Mouse (Mus musculus) liver, postnatal 0 days (tissue): ENCODE data around the gene Akr1d1. TPM values are rescaled to one million over a fixed set of nuclear protein-coding genes. Genes with fewer than 3 reads are reported as not detected.

ENCODE experiments used
- ATAC-seq: fragments of 200-750 bp; cut with Nextera tagmentation; 2 replicates; pipeline ENCODE4 v1.8.0; 2017; ENCODE audit warnings: mild to moderate bottlenecking, moderate library complexity
- DNase-seq: peaks from one replicate; pipeline ENCODE4 v3.0.0-alpha.2; 2016
- H3K27ac ChIP-seq: fragments of 300-500 bp; sonication (generic); 2 replicates; pipeline ENCODE4 v1.5.1; 2014; ENCODE audit warnings: antibody characterized with exemption, moderate library complexity, mild to moderate bottlenecking, low read depth
- H3K27me3 ChIP-seq: fragments of 300-500 bp; sonication (generic); 2 replicates; pipeline ENCODE4 v1.6.1; 2014; ENCODE audit warnings: low read length, control low read depth, mixed read lengths; ENCODE audit not compliant: insufficient read depth
- H3K36me3 ChIP-seq: fragments of 300-500 bp; sonication (generic); replicated peaks from 2 replicates; pipeline ENCODE4 v1.6.1; 2014; ENCODE audit warnings: mild to moderate bottlenecking, control low read depth, low read length, moderate library complexity, mixed read lengths; ENCODE audit not compliant: insufficient read depth
- H3K4me1 ChIP-seq: fragments of 300-500 bp; sonication (generic); 2 replicates; pipeline ENCODE4 v1.6.1; 2014; ENCODE audit warnings: antibody characterized with exemption, mild to moderate bottlenecking, control low read depth; ENCODE audit not compliant: insufficient read depth
- H3K4me2 ChIP-seq: fragments of 300-500 bp; sonication (generic); 2 replicates; pipeline ENCODE4 v1.6.1; 2014; ENCODE audit warnings: low read depth, mild to moderate bottlenecking, low read length, moderate library complexity, mixed read lengths
- H3K4me3 ChIP-seq: fragments of 300-500 bp; sonication (generic); 2 replicates; pipeline ENCODE4 v1.5.1; 2014; ENCODE audit warnings: low read depth, low read length
- H3K9ac ChIP-seq: fragments of 300-500 bp; sonication (generic); replicated peaks from 2 replicates; pipeline ENCODE4 v1.6.1; 2014; ENCODE audit warnings: mild to moderate bottlenecking, moderate library complexity
- H3K9me3 ChIP-seq: fragments of 300-500 bp; sonication (generic); 2 replicates; pipeline ENCODE4 v1.6.1; 2016; ENCODE audit warnings: mild to moderate bottlenecking, control low read depth, low read length, mixed read lengths
- CTCF ChIP-seq: sonication (generic); IDR thresholded peaks from 2 replicates; pipeline ENCODE4 v1.5.1; 2016; ENCODE audit warnings: antibody characterized with exemption, low read depth
- EP300 ChIP-seq: IDR thresholded peaks from 2 replicates; pipeline ENCODE4 v1.6.1; 2016; ENCODE audit warnings: antibody characterized with exemption, low read depth, mild to moderate bottlenecking
- WGBS: fragments of 180-500 bp; shearing (Covaris S2); extraction: QIAGEN DNeasy Blood & Tissue Kit; methylation state at CpG from one replicate; pipeline ENCODE4 v1.1.7; 2014; ENCODE audit not compliant: insufficient replicate concordance; 5-methylcytosine and 5-hydroxymethylcytosine counted together
- polyA plus RNA-seq: library from polyadenylated mRNA; unstranded; fragments of >200 nt; fragmentation: Nextera tagmentation; extraction: Ambion mirVana; gene quantifications from 2 replicates; pipeline ENCODE4 v1.2.1, GENCODE M21; 2015

Gene Akr1d1
- polyA plus RNA-seq, 1 experiment from 2014 or later, result 74.3 TPM

- Histone ChIP-seq H3K4me3 (no peak overlapping the region), H3K9me3 (no peaks in the 10 kb centered on the region), H3K36me3 (no peaks in the 10 kb centered on the region), H3K9ac (no peak overlapping the region), H3K27me3 (no peaks in the 10 kb centered on the region), H3K4me2 (no peak overlapping the region), H3K4me1 (0 out of 2 replicates have a peak, but pooled peaks cover 5% of the 10 kb centered on the region), H3K27ac (0 out of 2 replicates have a peak overlapping the region, but pooled peaks have one; percentile 44)
- 73% methylated on average over 4 of the region's 4 CpGs for WGBS
- TF ChIP-seq EP300 (peak; percentile 50; the same call in 1 of the 2 replicates), CTCF (no peak)
- ATAC-seq, result peak; percentile 85
- DNase-seq, result no peak
Measured at GRCm38 (mm10) chr6:37604178-37604883, 74.4 kb downstream of the Akr1d1 start.

GRCm38 (mm10) chr6:37604884-37605269 is 74.9 kb downstream of the Akr1d1 start:
- TF ChIP-seq EP300 (0 out of 2 replicates have a peak, but pooled peaks have one; percentile 0), CTCF (no peak)
- Histone ChIP-seq H3K27ac (no peak overlapping the region), H3K27me3 (no peaks in the 10 kb centered on the region), H3K4me1 (0 out of 2 replicates have a peak, but pooled peaks cover 5% of the 10 kb centered on the region), H3K36me3 (no peaks in the 10 kb centered on the region), H3K9ac (no peak overlapping the region), H3K9me3 (no peaks in the 10 kb centered on the region), H3K4me3 (no peak overlapping the region), H3K4me2 (no peak overlapping the region)
- ATAC-seq (no peak), DNase-seq (no peak)
- WGBS, result 49% methylated on average over 5 of the region's 5 CpGs

GRCm38 (mm10) chr6:37607511-37608289 is 77.7 kb downstream of the Akr1d1 start:
- Histone ChIP-seq H3K27ac (no peak overlapping the region), H3K4me3 (no peak overlapping the region), H3K9ac (no peak overlapping the region), H3K4me2 (no peak overlapping the region), H3K9me3 (no peaks in the 10 kb centered on the region), H3K36me3 (no peaks in the 10 kb centered on the region), H3K4me1 (0 out of 2 replicates have a peak, but pooled peaks cover 5% of the 10 kb centered on the region), H3K27me3 (no peaks in the 10 kb centered on the region)
- DNase-seq (no peak), ATAC-seq (no peak)
- 29% methylated on average over 3 of the region's 3 CpGs for WGBS
- TF ChIP-seq EP300 (no peak), CTCF (no peak)

- ATAC-seq, result peak; percentile 48
- WGBS, result 58% methylated on average over 6 of the region's 6 CpGs
Measured at GRCm38 (mm10) chr6:37612603-37613284, 82.8 kb downstream of the Akr1d1 start.

GRCm38 (mm10) chr6:37615490-37615889 is 85.5 kb downstream of the Akr1d1 start:
- Histone ChIP-seq H3K4me2 (no peak overlapping the region), H3K27me3 (no peaks in the 10 kb centered on the region), H3K9ac (no peak overlapping the region), H3K9me3 (no peaks in the 10 kb centered on the region), H3K4me1 (peaks cover 16% of the 10 kb centered on the region), H3K36me3 (no peaks in the 10 kb centered on the region), H3K4me3 (no peak overlapping the region), H3K27ac (no peak overlapping the region)
- DNase-seq (no peak), ATAC-seq (no peak)
- 81% methylated on average over 2 of the region's 2 CpGs for WGBS
- TF ChIP-seq EP300 (no peak), CTCF (no peak)

More at GRCm38 (mm10) chr6:37612603-37613284, 82.8 kb downstream of the Akr1d1 start:
- no peak overlapping the region for H3K9ac ChIP-seq
- TF ChIP-seq CTCF (no peak), EP300 (no peak)
- H3K9me3 ChIP-seq, result no peaks in the 10 kb centered on the region
- no peaks in the 10 kb centered on the region for H3K36me3 ChIP-seq
- no peak overlapping the region for H3K4me3 ChIP-seq
- no peak for DNase-seq
- no peaks in the 10 kb centered on the region for H3K27me3 ChIP-seq
- H3K4me1 ChIP-seq, result peaks cover 8% of the 10 kb centered on the region
- H3K4me2 ChIP-seq, result no peak overlapping the region
- H3K27ac ChIP-seq, result no peak overlapping the region

- H3K9me3 ChIP-seq, result no peaks in the 10 kb centered on the region
- no peak overlapping the region for H3K9ac ChIP-seq
- H3K36me3 ChIP-seq, result no peaks in the 10 kb centered on the region
- H3K27me3 ChIP-seq, result no peaks in the 10 kb centered on the region
- WGBS, result 88% methylated on average over 7 of the region's 7 CpGs
- no peak overlapping the region for H3K27ac ChIP-seq
- no peak overlapping the region for H3K4me3 ChIP-seq
- ATAC-seq, result no peak
- TF ChIP-seq CTCF (no peak), EP300 (no peak)
- H3K4me2 ChIP-seq, result no peak overlapping the region
- H3K4me1 ChIP-seq, result peaks cover 16% of the 10 kb centered on the region
- DNase-seq, result no peak
Measured at GRCm38 (mm10) chr6:37616136-37616535, 86.2 kb downstream of the Akr1d1 start.
